Mouse (Mus musculus) neural tube, embryonic 12.5 days (tissue): ENCODE measurements at regions not wholly inside any gene's neighbourhood (a gene's known extent, or its start where the extent isn't known, plus 50 kb on each side); places are given as distances from the start of the nearest gene placed in this dataset.

ENCODE experiments used
- ATAC-seq: fragments of 200-750 bp; cut with Nextera tagmentation; 2 replicates; pipeline ENCODE4 v1.8.0; 2017; ENCODE audit warnings: low read depth, mild to moderate bottlenecking, moderate TSS enrichment, moderate library complexity; ENCODE audit not compliant: low FRiP score
- H3K27ac ChIP-seq: fragments of 300-500 bp; sonication (generic); 2 replicates; pipeline ENCODE4 v1.5.1; 2016
- H3K27me3 ChIP-seq: fragments of 300-500 bp; sonication (generic); replicated peaks from 2 replicates; pipeline ENCODE4 v1.6.1; 2016; ENCODE audit warnings: mild to moderate bottlenecking
- H3K36me3 ChIP-seq: fragments of 300-500 bp; sonication (generic); 2 replicates; pipeline ENCODE4 v1.6.1; 2016; ENCODE audit warnings: mild to moderate bottlenecking
- H3K4me1 ChIP-seq: fragments of 300-500 bp; sonication (generic); 2 replicates; pipeline ENCODE4 v1.6.1; 2016
- H3K4me2 ChIP-seq: fragments of 300-500 bp; sonication (generic); replicated peaks from 2 replicates; pipeline ENCODE4 v1.6.1; 2016; ENCODE audit warnings: mild to moderate bottlenecking
- H3K4me3 ChIP-seq: fragments of 300-500 bp; sonication (generic); 2 replicates; pipeline ENCODE4 v1.5.1; 2016
- H3K9ac ChIP-seq: fragments of 300-500 bp; sonication (generic); 2 replicates; pipeline ENCODE4 v1.6.1; 2016; ENCODE audit warnings: mild to moderate bottlenecking
- H3K9me3 ChIP-seq: fragments of 300-500 bp; sonication (generic); 2 replicates; pipeline ENCODE4 v1.6.1; 2016; ENCODE audit warnings: mild to moderate bottlenecking
- WGBS: fragments of 180-500 bp; shearing (Covaris S2); methylation state at CpG from one replicate; pipeline ENCODE4 v1.1.7; 2016; 5-methylcytosine and 5-hydroxymethylcytosine counted together

- WGBS: 54% methylated on average over 27 of the region's 27 CpGs
These were observed 327.9 kb downstream of the Adamts20 start for GRCm38 (mm10) chr15:94137159-94137952.

GRCm38 (mm10) chr15:94112801-94113200, 352.4 kb downstream of the Adamts20 start:
- no peaks in the 10 kb centered on the region for H3K36me3 ChIP-seq
- H3K4me3 ChIP-seq: no peak overlapping the region
- no peaks in the 10 kb centered on the region for H3K4me1 ChIP-seq
- 0 out of 2 replicates have a peak, but pooled peaks cover 4% of the 10 kb centered on the region for H3K9me3 ChIP-seq
- no peak overlapping the region for H3K9ac ChIP-seq
- no peak overlapping the region for H3K27ac ChIP-seq
- WGBS: 87% methylated on average over 5 of the region's 5 CpGs
- no peak overlapping the region for H3K4me2 ChIP-seq
- H3K27me3 ChIP-seq: no peaks in the 10 kb centered on the region
- no peak for ATAC-seq

More at GRCm38 (mm10) chr15:94137159-94137952, 327.9 kb downstream of the Adamts20 start:
- Histone ChIP-seq H3K4me3 (no peak overlapping the region), H3K9ac (no peak overlapping the region), H3K27me3 (no peaks in the 10 kb centered on the region), H3K36me3 (no peaks in the 10 kb centered on the region), H3K4me2 (peak overlapping the region; percentile 34), H3K9me3 (peaks cover 7% of the 10 kb centered on the region; the same call in 1 of the 2 replicates), H3K27ac (no peak overlapping the region), H3K4me1 (peaks cover 3% of the 10 kb centered on the region; the same call in 1 of the 2 replicates)
- ATAC-seq: peak; percentile 79

GRCm38 (mm10) chr15:94107186-94107716, 358.0 kb downstream of the Adamts20 start:
- no peak overlapping the region for H3K27ac ChIP-seq
- ATAC-seq: no peak
- no peak overlapping the region for H3K9ac ChIP-seq
- H3K4me3 ChIP-seq: no peak overlapping the region
- no peaks in the 10 kb centered on the region for H3K36me3 ChIP-seq
- no peak overlapping the region for H3K4me2 ChIP-seq
- no peaks in the 10 kb centered on the region for H3K9me3 ChIP-seq
- no peaks in the 10 kb centered on the region for H3K27me3 ChIP-seq
- 37% methylated on average over 2 of the region's 2 CpGs for WGBS
- H3K4me1 ChIP-seq: no peaks in the 10 kb centered on the region

GRCm38 (mm10) chr15:94090644-94091043, 374.6 kb downstream of the Adamts20 start:
- 83% methylated on average over 5 of the region's 5 CpGs for WGBS
- Histone ChIP-seq H3K27ac (no peak overlapping the region), H3K9ac (no peak overlapping the region), H3K27me3 (no peaks in the 10 kb centered on the region), H3K36me3 (no peaks in the 10 kb centered on the region), H3K4me1 (no peaks in the 10 kb centered on the region), H3K9me3 (no peaks in the 10 kb centered on the region), H3K4me3 (no peak overlapping the region), H3K4me2 (no peak overlapping the region)
- ATAC-seq: no peak

- no peak for ATAC-seq
- H3K4me2 ChIP-seq: no peak overlapping the region
- 66% methylated on average over 6 of the region's 6 CpGs for WGBS
These were observed 375.4 kb downstream of the Adamts20 start for GRCm38 (mm10) chr15:94089856-94090255.

GRCm38 (mm10) chr15:94082369-94082768, 382.8 kb downstream of the Adamts20 start:
- Histone ChIP-seq H3K4me2 (no peak overlapping the region), H3K27ac (no peak overlapping the region), H3K9me3 (no peaks in the 10 kb centered on the region), H3K36me3 (no peaks in the 10 kb centered on the region), H3K4me1 (no peaks in the 10 kb centered on the region), H3K27me3 (no peaks in the 10 kb centered on the region), H3K4me3 (no peak overlapping the region), H3K9ac (no peak overlapping the region)
- 76% methylated on average over 4 of the region's 4 CpGs for WGBS
- no peak for ATAC-seq

More at GRCm38 (mm10) chr15:94089856-94090255, 375.4 kb downstream of the Adamts20 start:
- Histone ChIP-seq H3K27ac (no peak overlapping the region), H3K9me3 (no peaks in the 10 kb centered on the region), H3K36me3 (no peaks in the 10 kb centered on the region), H3K27me3 (no peaks in the 10 kb centered on the region), H3K4me1 (no peaks in the 10 kb centered on the region), H3K9ac (no peak overlapping the region), H3K4me3 (no peak overlapping the region)

GRCm38 (mm10) chr15:94077056-94077455, 388.2 kb downstream of the Adamts20 start:
- H3K9ac ChIP-seq: no peak overlapping the region
- no peak overlapping the region for H3K27ac ChIP-seq
- H3K4me3 ChIP-seq: no peak overlapping the region
- no peaks in the 10 kb centered on the region for H3K9me3 ChIP-seq
- no peaks in the 10 kb centered on the region for H3K4me1 ChIP-seq
- no peak for ATAC-seq
- H3K36me3 ChIP-seq: no peaks in the 10 kb centered on the region
- no peak overlapping the region for H3K4me2 ChIP-seq
- WGBS: 87% methylated on average over 6 of the region's 6 CpGs
- H3K27me3 ChIP-seq: no peaks in the 10 kb centered on the region

- no peaks in the 10 kb centered on the region for H3K4me1 ChIP-seq
- no peak overlapping the region for H3K27ac ChIP-seq
- no peak for ATAC-seq
- H3K36me3 ChIP-seq: no peaks in the 10 kb centered on the region
- no peaks in the 10 kb centered on the region for H3K9me3 ChIP-seq
- H3K4me3 ChIP-seq: no peak overlapping the region
- WGBS: 78% methylated on average over 7 of the region's 7 CpGs
- H3K4me2 ChIP-seq: no peak overlapping the region
- no peaks in the 10 kb centered on the region for H3K27me3 ChIP-seq
- H3K9ac ChIP-seq: no peak overlapping the region
These were observed 390.9 kb downstream of the Adamts20 start for GRCm38 (mm10) chr15:94074161-94074950.

GRCm38 (mm10) chr15:94067721-94068120, 397.5 kb downstream of the Adamts20 start:
- 89% methylated on average over 3 of the region's 3 CpGs for WGBS
- no peaks in the 10 kb centered on the region for H3K9me3 ChIP-seq
- no peak overlapping the region for H3K4me3 ChIP-seq
- H3K27me3 ChIP-seq: no peaks in the 10 kb centered on the region
- no peak for ATAC-seq
- no peak overlapping the region for H3K27ac ChIP-seq
- no peak overlapping the region for H3K4me2 ChIP-seq
- no peaks in the 10 kb centered on the region for H3K36me3 ChIP-seq
- no peak overlapping the region for H3K9ac ChIP-seq
- H3K4me1 ChIP-seq: no peaks in the 10 kb centered on the region

- Histone ChIP-seq H3K4me2 (no peak overlapping the region), H3K27me3 (no peaks in the 10 kb centered on the region), H3K4me1 (no peaks in the 10 kb centered on the region), H3K9me3 (no peaks in the 10 kb centered on the region), H3K4me3 (no peak overlapping the region), H3K9ac (no peak overlapping the region), H3K36me3 (no peaks in the 10 kb centered on the region), H3K27ac (no peak overlapping the region)
- ATAC-seq: no peak
- WGBS: 50% methylated on average over 5 of the region's 5 CpGs
These were observed 415.5 kb downstream of the Adamts20 start for GRCm38 (mm10) chr15:94049638-94050273.

GRCm38 (mm10) chr15:94046186-94046585, 419.0 kb downstream of the Adamts20 start:
- Histone ChIP-seq H3K4me1 (no peaks in the 10 kb centered on the region), H3K4me2 (no peak overlapping the region), H3K4me3 (no peak overlapping the region), H3K9ac (no peak overlapping the region), H3K27ac (no peak overlapping the region), H3K36me3 (no peaks in the 10 kb centered on the region), H3K27me3 (no peaks in the 10 kb centered on the region), H3K9me3 (no peaks in the 10 kb centered on the region)
- 92% methylated on average over 6 of the region's 6 CpGs for WGBS
- no peak for ATAC-seq
